Mouse (Mus musculus) frontal cortex, postnatal 25 days (tissue): ENCODE data around the gene Scarb2.
A peak's percentile ranks its signal among the peaks of the same experiment; 100 is the strongest.

Experiments used
- DNase-seq, 2 experiments: peaks; one replicate each; pipeline ENCODE4 v3.0.0; 2022; ENCODE audit warnings: low spot score in 2 of 2

Gene Scarb2

GRCm38 (mm10) chr5:92438540-92438939, 68.1 kb downstream of the Scarb2 start:
- no peak for DNase-seq

GRCm38 (mm10) chr5:92435025-92435584, 71.5 kb downstream of the Scarb2 start, which contains the start of gene Nup54:
TSS of gene Nup54 (minus strand) at chr5:92435219.
- peak; percentile 90 to 93 for DNase-seq

- no peak for DNase-seq
Observed at GRCm38 (mm10) chr5:92434571-92434985, 72.1 kb downstream of the Scarb2 start.

GRCm38 (mm10) chr5:92434070-92434469, 72.6 kb downstream of the Scarb2 start:
- no peak for DNase-seq

- no peak for DNase-seq
Observed at GRCm38 (mm10) chr5:92431611-92432010, 75.0 kb downstream of the Scarb2 start.

GRCm38 (mm10) chr5:92430723-92431122, 75.9 kb downstream of the Scarb2 start:
- DNase-seq = no peak

- DNase-seq = no peak
Observed at GRCm38 (mm10) chr5:92424126-92424525, 82.5 kb downstream of the Scarb2 start.

GRCm38 (mm10) chr5:92413982-92414375, 92.7 kb downstream of the Scarb2 start:
- no peak for DNase-seq

GRCm38 (mm10) chr5:92413271-92413981, 93.2 kb downstream of the Scarb2 start:
- DNase-seq = no peak

GRCm38 (mm10) chr5:92411461-92412140, 95.0 kb downstream of the Scarb2 start:
- no peak for DNase-seq

- no peak for DNase-seq
Observed at GRCm38 (mm10) chr5:92410486-92410885, 96.1 kb downstream of the Scarb2 start.

GRCm38 (mm10) chr5:92409361-92410155, 97.1 kb downstream of the Scarb2 start:
- DNase-seq = no peak

- no peak for DNase-seq
Observed at GRCm38 (mm10) chr5:92404400-92404678, 102.3 kb downstream of the Scarb2 start.

GRCm38 (mm10) chr5:92403562-92404399, 102.9 kb downstream of the Scarb2 start:
- DNase-seq = no peak

GRCm38 (mm10) chr5:92402816-92403215, 103.8 kb downstream of the Scarb2 start:
- DNase-seq = no peak

GRCm38 (mm10) chr5:92398153-92398552, 108.5 kb downstream of the Scarb2 start:
- peak; percentile 42 to 57 for DNase-seq

GRCm38 (mm10) chr5:92396476-92396875, 110.2 kb downstream of the Scarb2 start:
- DNase-seq = no peak

- DNase-seq = no peak
Observed at GRCm38 (mm10) chr5:92395764-92396163, 110.9 kb downstream of the Scarb2 start.

- no peak for DNase-seq
Observed at GRCm38 (mm10) chr5:92393863-92394262, 112.8 kb downstream of the Scarb2 start.

- DNase-seq = no peak
Observed at GRCm38 (mm10) chr5:92392542-92392941, 114.1 kb downstream of the Scarb2 start.
